Mouse (Mus musculus): Measurements from ENCODE around the gene Pakap.

- TF ChIP-seq CTCF (IDR thresholded peaks at IDR 0.05; ENCODE audit: borderline replicate concordance, control insufficient read depth, extremely low read depth, insufficient read depth, low read length, poor library complexity) (no peak), POLR2A (IDR thresholded peaks at IDR 0.05; ENCODE audit: control insufficient read depth, extremely low read depth, insufficient read depth, low read length, poor library complexity) (no peak)
These were observed 148.8 kb downstream of the Pakap start for GRCm38 (mm10) chr4:57716735-57717134.

Measured in thymus, adult 2 months (tissue).